In the genomic region with DNA sequence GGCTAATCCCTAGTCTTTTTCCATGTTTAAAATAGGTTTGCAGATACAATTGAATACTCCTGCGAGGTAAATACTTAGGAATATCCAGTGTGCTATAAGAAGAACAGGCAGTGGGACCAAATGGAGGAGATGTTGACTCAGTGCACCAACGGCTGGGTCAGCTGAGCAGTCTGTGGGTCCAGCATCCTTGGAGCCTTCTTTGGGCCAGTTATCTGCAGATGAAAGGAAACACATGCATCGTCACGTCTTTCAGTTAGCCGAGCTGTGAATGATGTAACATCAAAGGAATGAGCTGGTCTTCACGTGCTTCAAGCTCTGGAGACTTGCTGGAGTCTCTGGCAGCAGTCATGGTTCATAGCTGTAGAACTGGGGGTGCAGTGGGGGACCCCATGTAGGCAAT, we compare ENCODE assay signal across 17 mouse cellular contexts.
DNase-seq lines count a peak whose midpoint lies in the region; ATAC-seq lines count a peak whose summit lies in the region.
"Had no signal": no experiment of that assay in that cellular context is flagged by ENCODE, and none has a peak within 500 bp of the region (broad histone marks: within the 10 kb centered on the region; RNA-seq: fewer than 3 reads in every experiment).

No protein-coding gene starts in this region.

- H3K4me1 ChIP-seq in heart, embryonic 14.5 days (ENCODE audit: control insufficient read depth in 2 of 2, insufficient read depth in 2 of 2, low read length in 2 of 2), result peaks cover 8 to 9% of the 10 kb centered on the region in 2 experiments
- H3K4me1 ChIP-seq in liver, embryonic 11.5 days (replicated peaks; ENCODE audit: control insufficient read depth, insufficient read depth, low read length), result no peaks in the 10 kb centered on the region; the same call in 1 of the 2 replicates
- H3K4me1 ChIP-seq: hindbrain, embryonic 12.5 days had no signal

- 0 out of 2 replicates have a peak overlapping the region, but pooled peaks have one; percentile 3 for H3K4me2 ChIP-seq in heart, embryonic 14.5 days (ENCODE audit: low read length)
- H3K4me2 ChIP-seq in liver, embryonic 11.5 days, result no peak overlapping the region
- H3K4me2 ChIP-seq: embryonic facial prominence, embryonic 12.5 days; forebrain, embryonic 12.5 days; hindbrain, embryonic 12.5 days had no signal

- H3K9ac ChIP-seq in heart, embryonic 14.5 days (ENCODE audit: low read length), result no peak overlapping the region
- no peak overlapping the region for H3K9ac ChIP-seq in liver, embryonic 11.5 days (ENCODE audit: low read depth, low read length)
- H3K9ac ChIP-seq: embryonic facial prominence, embryonic 12.5 days; forebrain, embryonic 12.5 days; hindbrain, embryonic 12.5 days had no signal

- no peaks in the 10 kb centered on the region for H3K9me3 ChIP-seq in heart, embryonic 14.5 days (ENCODE audit: control insufficient read depth, low read length)
- H3K9me3 ChIP-seq in liver, embryonic 11.5 days (ENCODE audit: control insufficient read depth, low read length), result no peaks in the 10 kb centered on the region
- H3K9me3 ChIP-seq: embryonic facial prominence, embryonic 12.5 days; forebrain, embryonic 12.5 days; hindbrain, embryonic 12.5 days had no signal

- DNase-seq in heart, adult 18-20 months, result no peak
- DNase-seq in liver, embryonic 11.5 days (ENCODE audit: low spot score), result peak; percentile 24
- no peak for DNase-seq in liver
- peak; percentile 18 for DNase-seq in 3T3-L1 (ENCODE audit: low read depth, low spot score)
- DNase-seq in 416B (ENCODE audit: low read depth), result peak; percentile 56
- DNase-seq in urinary bladder, postnatal 4 days (ENCODE audit: low spot score in 2 of 2), result no peak
- DNase-seq: adrenal gland, postnatal 14 days; cerebellum, adult 11-12 months; cerebellum, adult 9-10 months; cerebellum, postnatal 25 days; gastrocnemius, postnatal 25 days; heart, postnatal 36 days; kidney, adult 8-10 months had no signal

- no peak overlapping the region for H3K27ac ChIP-seq in heart, embryonic 14.5 days (replicated peaks in 1 of 2; ENCODE audit: control insufficient read depth in 1 of 2, insufficient read depth in 1 of 2, low read depth in 2 of 2, low read length in 2 of 2)
- H3K27ac ChIP-seq in liver, embryonic 11.5 days (ENCODE audit: low read depth, low read length), result no peak overlapping the region
- H3K27ac ChIP-seq: embryonic facial prominence, embryonic 12.5 days; forebrain, embryonic 12.5 days; hindbrain, embryonic 12.5 days had no signal

- H3K4me3 ChIP-seq in heart, embryonic 14.5 days (ENCODE audit: control insufficient read depth in 1 of 2, insufficient read depth in 1 of 2, low read depth in 1 of 2, low read length in 2 of 2), result no peak overlapping the region
- no peak overlapping the region for H3K4me3 ChIP-seq in liver, embryonic 11.5 days (ENCODE audit: low read depth, low read length)
- H3K4me3 ChIP-seq: embryonic facial prominence, embryonic 12.5 days; forebrain, embryonic 12.5 days; hindbrain, embryonic 12.5 days had no signal

- H3K27me3 ChIP-seq in heart, embryonic 14.5 days (ENCODE audit: control insufficient read depth, insufficient read depth, low read length), result no peaks in the 10 kb centered on the region
- no peaks in the 10 kb centered on the region for H3K27me3 ChIP-seq in liver, embryonic 11.5 days (replicated peaks; ENCODE audit: control insufficient read depth, insufficient read depth, low read length)
- H3K27me3 ChIP-seq: embryonic facial prominence, embryonic 12.5 days; forebrain, embryonic 12.5 days; hindbrain, embryonic 12.5 days had no signal

- ATAC-seq in heart, embryonic 14.5 days (ENCODE audit: insufficient number of reproducible peaks, insufficient read depth, low FRiP score, low read depth), result 0 out of 2 replicates have a peak, but pooled peaks have one; percentile 23
- no peak for ATAC-seq in liver, embryonic 11.5 days (replicated peaks; ENCODE audit: low FRiP score)

- WGBS in heart, embryonic 14.5 days, result 7% methylated on average over 6 of the region's 6 CpGs
- 51% methylated on average over 6 of the region's 6 CpGs for WGBS in liver, embryonic 11.5 days

- no peaks in the 10 kb centered on the region for H3K36me3 ChIP-seq in heart, embryonic 14.5 days (ENCODE audit: control insufficient read depth, insufficient read depth, low read length)
- no peaks in the 10 kb centered on the region for H3K36me3 ChIP-seq in liver, embryonic 11.5 days (ENCODE audit: control insufficient read depth, insufficient read depth, low read length)
- H3K36me3 ChIP-seq: embryonic facial prominence, embryonic 12.5 days; forebrain, embryonic 12.5 days; hindbrain, embryonic 12.5 days had no signal

Comparison
In these comparisons a context has a peak if more than half of its experiments do, and no peak if none do; other contexts are left out.
1. DNase-seq: peak in liver, embryonic 11.5 days (single experiment), 3T3-L1 (single experiment) and 416B (single experiment); none in heart, adult 18-20 months (0 of 2), liver (single experiment) and urinary bladder, postnatal 4 days (0 of 2).